18 mouse cellular contexts compared by ENCODE assay signal in the genomic region with DNA sequence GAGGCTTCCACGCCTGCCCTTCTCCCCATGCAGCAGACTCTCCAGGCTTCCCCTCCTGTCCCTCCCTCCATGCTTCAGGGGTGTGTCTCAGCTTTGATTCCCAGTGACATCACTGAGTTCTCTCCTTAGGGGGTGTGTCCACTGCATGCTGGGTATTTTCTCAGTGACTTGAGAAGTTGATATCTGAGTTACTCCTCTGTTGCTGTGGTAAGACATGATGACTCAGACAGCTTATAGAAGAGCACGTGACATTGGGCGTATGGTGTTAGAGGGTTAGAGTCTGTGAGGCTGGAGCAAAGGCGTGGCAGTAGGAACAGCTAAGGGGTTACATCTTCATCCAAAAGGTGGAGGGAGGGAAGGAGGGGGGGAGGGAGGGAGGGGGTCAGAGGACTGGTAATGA. TPM values are rescaled to one million over a fixed set of nuclear protein-coding genes. Genes with fewer than 3 reads are reported as not detected.
DNase-seq lines count a peak whose midpoint lies in the region; ATAC-seq lines count a peak whose summit lies in the region.
"Had no signal": no experiment of that assay in that cellular context is flagged by ENCODE, and none has a peak within 500 bp of the region (broad histone marks: within the 10 kb centered on the region; RNA-seq: fewer than 3 reads in every experiment).

No protein-coding gene starts in this region.

- H3K4me2 ChIP-seq in heart, embryonic 12.5 days = no peak overlapping the region
- H3K4me2 ChIP-seq in liver, embryonic 15.5 days = peak overlapping the region; percentile 74; the same call in 1 of the 2 replicates
- H3K4me2 ChIP-seq: forebrain, embryonic 12.5 days; hindbrain, embryonic 13.5 days; lung, embryonic 14.5 days had no signal

- peaks cover 55% of the 10 kb centered on the region for H3K4me1 ChIP-seq in heart, embryonic 12.5 days (replicated peaks)
- H3K4me1 ChIP-seq in heart, embryonic 10.5 days = peaks cover 56% of the 10 kb centered on the region
- peaks cover 56% of the 10 kb centered on the region for H3K4me1 ChIP-seq in liver, embryonic 15.5 days (replicated peaks)

- peaks cover 46% of the 10 kb centered on the region for H3K36me3 ChIP-seq in heart, embryonic 12.5 days
- peaks cover 54% of the 10 kb centered on the region for H3K36me3 ChIP-seq in heart, embryonic 10.5 days
- peaks cover 46% of the 10 kb centered on the region for H3K36me3 ChIP-seq in liver, embryonic 15.5 days (replicated peaks)

- intact Hi-C loops in left cerebral cortex, postnatal 25 days (cut with DNase I) = no loop called here

- no peaks in the 10 kb centered on the region for H3K27me3 ChIP-seq in heart, embryonic 12.5 days (replicated peaks)
- no peaks in the 10 kb centered on the region for H3K27me3 ChIP-seq in heart, embryonic 10.5 days (ENCODE audit: insufficient read depth, poor library complexity, severe bottlenecking)
- no peaks in the 10 kb centered on the region for H3K27me3 ChIP-seq in liver, embryonic 15.5 days
- H3K27me3 ChIP-seq: forebrain, embryonic 12.5 days; hindbrain, embryonic 13.5 days had no signal

- ATAC-seq in heart, embryonic 12.5 days (ENCODE audit: insufficient number of reproducible peaks, low FRiP score) = peak; percentile 25; the same call in 1 of the 2 replicates
- peak; percentile 50 for ATAC-seq in liver, embryonic 15.5 days (ENCODE audit: insufficient read depth)
- no peak for ATAC-seq in inflammation-experienced regulatory T-cells, adult 6 months
- ATAC-seq: activated CD4-positive, CD25-positive, alpha-beta regulatory T cell, adult 4 months had no signal

- no peak overlapping the region for H3K27ac ChIP-seq in heart, embryonic 12.5 days (ENCODE audit: poor library complexity, severe bottlenecking)
- H3K27ac ChIP-seq in heart, embryonic 10.5 days = no peak overlapping the region
- H3K27ac ChIP-seq in liver, embryonic 15.5 days (replicated peaks) = peak overlapping the region; percentile 99
- H3K27ac ChIP-seq: forebrain, embryonic 12.5 days; limb, embryonic 10.5 days had no signal

- no peak overlapping the region for H3K4me3 ChIP-seq in heart, embryonic 12.5 days
- no peak overlapping the region for H3K4me3 ChIP-seq in heart, embryonic 10.5 days
- H3K4me3 ChIP-seq in liver, embryonic 15.5 days (replicated peaks) = no peak overlapping the region
- H3K4me3 ChIP-seq: forebrain, embryonic 12.5 days; hindbrain, embryonic 13.5 days; limb, embryonic 10.5 days had no signal

- no peak overlapping the region for H3K9ac ChIP-seq in heart, embryonic 12.5 days
- no peak overlapping the region for H3K9ac ChIP-seq in liver, embryonic 15.5 days
- H3K9ac ChIP-seq: forebrain, embryonic 12.5 days; hindbrain, embryonic 13.5 days; lung, embryonic 14.5 days had no signal

- DNase-seq in heart, embryonic 10.5 days (ENCODE audit: low spot score) = no peak
- DNase-seq in CD4-positive helper T cell, adult 2 months (ENCODE audit: low read depth, low spot score) = peak; percentile 13
- peak; percentile 76 for DNase-seq in c-Kit-positive CD71-positive TER-119-positive erythroid progenitor cells, embryonic 14.5 days (ENCODE audit: low spot score)
- DNase-seq in left cerebral cortex, postnatal 25 days (ENCODE audit: low spot score in 2 of 2) = no peak
- no peak for DNase-seq in embryo, embryonic 9.5 days (ENCODE audit: extremely low spot score)
- DNase-seq: cerebellum, adult 18-20 months; kidney, adult 2 months; kidney, postnatal 36 days; layer of hippocampus, postnatal 36 days; lung, embryonic 14.5 days; thymus, postnatal 4 days had no signal

- H3K9me3 ChIP-seq in heart, embryonic 12.5 days (replicated peaks) = no peaks in the 10 kb centered on the region
- H3K9me3 ChIP-seq in heart, embryonic 10.5 days = no peaks in the 10 kb centered on the region
- H3K9me3 ChIP-seq in liver, embryonic 15.5 days (replicated peaks) = no peaks in the 10 kb centered on the region
- H3K9me3 ChIP-seq: forebrain, embryonic 12.5 days; hindbrain, embryonic 13.5 days; limb, embryonic 10.5 days had no signal

- WGBS in heart, embryonic 12.5 days = 80% methylated on average over 4 of the region's 4 CpGs
- WGBS in heart, embryonic 10.5 days = 85% methylated on average over 4 of the region's 4 CpGs
- WGBS in liver, embryonic 15.5 days (ENCODE audit: insufficient replicate concordance) = 55% methylated on average over 4 of the region's 4 CpGs

RNA-seq across cellular contexts. Expression of gene Gan, which starts 38.7 kb away (rescaled TPM):
- polyA plus RNA-seq in heart, embryonic 12.5 days (2016; fragmentation: Nextera tagmentation; extraction: Ambion mirVana) = 1.3 and 1.7 TPM in 2 replicates
- 1.9 TPM in 2 replicates for polyA plus RNA-seq in heart, embryonic 10.5 days (2016; fragmentation: Nextera tagmentation; extraction: Ambion mirVana)
- polyA plus RNA-seq in liver, embryonic 15.5 days (2015; fragmentation: Nextera tagmentation; extraction: Ambion mirVana) = 0.79 and 0.98 TPM in 2 replicates
- polyA plus RNA-seq in inflammation-experienced regulatory T-cells, adult 6 months (2017; shearing (Covaris generic)) = 1 to 10 TPM; 1.7 to 2.6 (median 2.0) TPM
- total RNA-seq in left cerebral cortex, postnatal 25 days (2021) = 10 to 100 TPM; 16.8 to 17.9 TPM

Comparison
In these comparisons a context has a peak if more than half of its experiments do, and no peak if none do; other contexts are left out.
1. DNase-seq: peak in CD4-positive helper T cell, adult 2 months (single experiment) and c-Kit-positive CD71-positive TER-119-positive erythroid progenitor cells, embryonic 14.5 days (single experiment); none in heart, embryonic 10.5 days (single experiment), left cerebral cortex, postnatal 25 days (0 of 2) and embryo, embryonic 9.5 days (single experiment).